Mouse (Mus musculus) stomach, postnatal 0 days (tissue): ENCODE measurements around the gene Rimkla.

ENCODE experiments used
- CTCF ChIP-seq: IDR thresholded peaks from 2 replicates; pipeline ENCODE4 v1.5.1; 2016; ENCODE audit warnings: antibody characterized with exemption, low read depth, mild to moderate bottlenecking, moderate library complexity
- EP300 ChIP-seq: optimal IDR thresholded peaks from 2 replicates; pipeline ENCODE3; 2016; ENCODE audit warnings: antibody characterized with exemption

DNA sequence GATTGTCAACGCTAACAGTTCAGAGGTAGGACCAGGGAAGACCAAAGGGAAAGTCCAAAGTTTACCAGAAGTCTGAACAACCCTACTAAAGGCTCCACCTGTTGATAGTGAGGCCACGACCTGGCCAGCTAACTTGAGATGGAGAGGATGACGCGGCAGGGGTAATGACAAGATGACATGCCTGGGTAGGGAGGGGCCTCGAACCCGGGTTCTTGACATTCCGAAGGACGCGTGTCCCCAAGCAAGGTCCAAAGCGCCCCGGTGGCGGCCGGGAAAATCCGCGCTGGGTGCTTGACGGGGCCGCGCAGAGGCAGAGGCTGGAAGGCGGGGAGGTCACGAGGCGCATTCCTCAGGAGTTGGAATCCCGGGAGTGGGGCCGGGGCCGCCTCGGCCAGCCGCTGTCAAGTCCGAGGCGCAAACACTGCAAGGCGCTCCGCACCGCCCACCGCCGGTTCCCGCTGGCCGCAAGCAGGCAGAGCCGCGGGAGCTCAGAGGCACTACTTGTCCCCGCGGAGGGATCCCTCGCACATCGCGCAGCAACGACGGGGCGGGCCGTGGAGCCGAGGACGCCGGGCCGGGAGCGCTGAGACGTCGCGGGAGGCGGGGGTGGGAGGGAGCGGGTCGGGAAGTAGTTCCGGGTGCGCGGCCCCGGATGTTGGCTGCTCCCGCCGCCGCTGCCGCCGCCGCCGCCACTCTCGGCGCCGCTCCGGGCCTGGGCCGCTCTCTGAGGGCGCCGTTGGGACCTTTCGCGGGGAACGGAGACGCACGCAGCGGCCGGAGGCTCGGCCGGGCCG is 46.8 kb upstream of the Rimkla start, which contains the start of gene Frg2f1:
- peak; percentile 25; the same call in 1 of the 2 replicates for TF ChIP-seq CTCF
- peak; percentile 61 for TF ChIP-seq EP300
